Mouse (Mus musculus): Measurements from ENCODE around the gene Usp12.

GRCm38 (mm10) chr5:146723452-146723851 lies 71.4 kb downstream of the Usp12 start:
- TF ChIP-seq CTCF (IDR thresholded peaks at IDR 0.05; ENCODE audit: borderline replicate concordance, insufficient read depth, low read depth, low read length) (peak; percentile 18; the same call in 1 of the 2 replicates), POLR2A (IDR thresholded peaks at IDR 0.05; ENCODE audit: borderline replicate concordance, insufficient read depth, low read length) (no peak)
